In the genomic region with DNA sequence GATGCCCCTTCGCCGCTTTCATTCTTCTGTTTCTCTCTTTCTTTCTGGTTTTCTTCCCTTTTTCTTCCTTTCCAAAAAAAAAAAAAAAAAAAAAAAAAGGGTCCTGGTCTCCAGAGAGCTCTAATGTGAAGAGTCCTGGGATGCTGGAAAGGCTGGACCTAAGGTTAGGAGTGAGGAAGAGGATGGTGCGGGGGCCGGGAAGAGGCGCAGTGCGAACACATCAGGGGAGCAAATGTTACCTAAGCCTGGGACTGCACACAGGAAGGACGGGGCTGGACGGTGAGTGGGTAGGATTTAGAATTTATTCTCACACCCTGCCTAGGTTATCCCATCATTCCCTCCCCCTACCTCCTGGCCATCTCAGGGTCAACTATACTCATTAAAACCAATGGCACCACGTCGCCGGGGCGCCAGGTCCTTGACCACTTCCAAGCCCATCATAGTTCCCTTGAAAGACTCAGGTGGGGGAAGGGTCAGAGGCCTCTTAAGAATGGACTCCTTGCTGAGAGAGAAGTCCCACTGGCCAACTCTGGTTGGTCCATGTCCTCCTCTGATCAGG, we compare ENCODE assay signal across 10 mouse cellular contexts. TPM values are rescaled to one million over a fixed set of nuclear protein-coding genes. Genes with fewer than 3 reads are reported as not detected.
DNase-seq lines count a peak whose midpoint lies in the region; ATAC-seq lines count a peak whose summit lies in the region.
"Had no signal": no experiment of that assay in that cellular context is flagged by ENCODE, and none has a peak within 500 bp of the region (broad histone marks: within the 10 kb centered on the region; RNA-seq: fewer than 3 reads in every experiment).

No protein-coding gene starts in this region.

- peak overlapping the region; percentile 67 for H3K4me2 ChIP-seq in heart, embryonic 13.5 days
- peak overlapping the region; percentile 49 for H3K4me2 ChIP-seq in forebrain, embryonic 16.5 days (ENCODE audit: low read length)
- peak overlapping the region; percentile 52 for H3K4me2 ChIP-seq in midbrain, embryonic 12.5 days (replicated peaks)

- no peak overlapping the region for H3K27ac ChIP-seq in heart, embryonic 13.5 days (replicated peaks)
- H3K27ac ChIP-seq in forebrain, embryonic 16.5 days (ENCODE audit: low read length), result peak overlapping the region; percentile 91
- peak overlapping the region; percentile 96 for H3K27ac ChIP-seq in midbrain, embryonic 12.5 days (replicated peaks)

- no peaks in the 10 kb centered on the region for H3K27me3 ChIP-seq in heart, embryonic 13.5 days (replicated peaks)
- no peaks in the 10 kb centered on the region for H3K27me3 ChIP-seq in forebrain, embryonic 16.5 days (replicated peaks; ENCODE audit: control insufficient read depth, insufficient read depth, low read length)
- no peaks in the 10 kb centered on the region for H3K27me3 ChIP-seq in midbrain, embryonic 12.5 days

- H3K36me3 ChIP-seq in heart, embryonic 13.5 days, result peaks cover 7% of the 10 kb centered on the region
- H3K36me3 ChIP-seq in forebrain, embryonic 16.5 days (ENCODE audit: control insufficient read depth, insufficient read depth), result no peaks in the 10 kb centered on the region
- peaks cover 16% of the 10 kb centered on the region for H3K36me3 ChIP-seq in midbrain, embryonic 12.5 days

- ATAC-seq in heart, embryonic 13.5 days (ENCODE audit: extremely low read depth, insufficient number of reproducible peaks, low FRiP score, low TSS enrichment), result no peak
- ATAC-seq in forebrain, embryonic 16.5 days, result peak; percentile 20
- ATAC-seq in midbrain, embryonic 12.5 days (ENCODE audit: low FRiP score, low read depth), result peak; percentile 51
- ATAC-seq in megakaryocyte progenitor cell, adult 5-6 weeks (replicated peaks; ENCODE audit: poor library complexity), result no peak
- ATAC-seq: CD4-positive, CD25-positive, alpha-beta regulatory T cell, adult 4 months had no signal

- H3K4me3 ChIP-seq in heart, embryonic 13.5 days, result peak overlapping the region; percentile 37
- H3K4me3 ChIP-seq in forebrain, embryonic 16.5 days (replicated peaks; ENCODE audit: low read length), result peak overlapping the region; percentile 29
- peak overlapping the region; percentile 30 for H3K4me3 ChIP-seq in midbrain, embryonic 12.5 days

- intact Hi-C loops in heart, postnatal 36 days (cut with DNase I), result no loop called here

- H3K4me1 ChIP-seq in heart, embryonic 13.5 days, result peaks cover 64% of the 10 kb centered on the region
- H3K4me1 ChIP-seq in forebrain, embryonic 16.5 days (replicated peaks; ENCODE audit: control insufficient read depth, insufficient read depth, low read length), result peaks cover 84% of the 10 kb centered on the region
- peaks cover 89% of the 10 kb centered on the region for H3K4me1 ChIP-seq in midbrain, embryonic 12.5 days

- DNase-seq in heart, postnatal 36 days, result no peak
- DNase-seq in embryo, embryonic 10 days (ENCODE audit: low spot score), result peak; percentile 64
- DNase-seq in yolk sac, embryonic 10.5 days (ENCODE audit: low spot score), result no peak
- no peak for DNase-seq in Muller cell, postnatal 12 days (ENCODE audit: inconsistent ontology term)
- DNase-seq: kidney, postnatal 36 days had no signal

- 46% methylated on average over 12 of the region's 12 CpGs for WGBS in heart, embryonic 13.5 days
- WGBS in forebrain, embryonic 16.5 days, result 4% methylated on average over 12 of the region's 12 CpGs
- 7% methylated on average over 12 of the region's 12 CpGs for WGBS in midbrain, embryonic 12.5 days

- no peaks in the 10 kb centered on the region for H3K9me3 ChIP-seq in heart, embryonic 13.5 days
- no peaks in the 10 kb centered on the region for H3K9me3 ChIP-seq in forebrain, embryonic 16.5 days (ENCODE audit: control insufficient read depth, low read length)
- H3K9me3 ChIP-seq in midbrain, embryonic 12.5 days, result no peaks in the 10 kb centered on the region

- H3K9ac ChIP-seq in heart, embryonic 13.5 days, result peak overlapping the region; percentile 73
- peak overlapping the region; percentile 47 for H3K9ac ChIP-seq in forebrain, embryonic 16.5 days (replicated peaks; ENCODE audit: low read depth, low read length)
- H3K9ac ChIP-seq in midbrain, embryonic 12.5 days (replicated peaks), result peak overlapping the region; percentile 37; the same call in 1 of the 2 replicates

RNA-seq across cellular contexts. Expression of a gene that starts 27.4 kb away (rescaled TPM):
- 7.8 and 10.0 TPM in 2 replicates for polyA plus RNA-seq in heart, embryonic 13.5 days (2015; fragmentation: Nextera tagmentation; extraction: Ambion mirVana)
- total RNA-seq in heart, postnatal 36 days (2021), result 1 to 10 TPM; 4.8 to 5.9 TPM
- 15.2 and 17.6 TPM in 2 replicates for polyA plus RNA-seq in forebrain, embryonic 16.5 days (2015; fragmentation: Nextera tagmentation; extraction: Ambion mirVana)
- 52.4 and 67.7 TPM in 2 replicates for polyA plus RNA-seq in midbrain, embryonic 12.5 days (2016; fragmentation: Nextera tagmentation; extraction: Ambion mirVana)
- 0.07 and 0.17 TPM in 2 replicates for total RNA-seq in megakaryocyte progenitor cell, adult 5-6 weeks (2015)
- 0.08 and 0.30 TPM in 2 replicates for total RNA-seq in megakaryocyte progenitor cell, adult 5-6 weeks (2017)

Comparison
In these comparisons a context has a peak if more than half of its experiments do, and no peak if none do; other contexts are left out.
1. ATAC-seq: peak in forebrain, embryonic 16.5 days (single experiment) and midbrain, embryonic 12.5 days (single experiment); none in heart, embryonic 13.5 days (single experiment) and megakaryocyte progenitor cell, adult 5-6 weeks (single experiment).
2. Peak in every context shown above with its lines, with median percentiles within 50 percentile points of each other: H3K4me2 ChIP-seq, H3K4me3 ChIP-seq and H3K9ac ChIP-seq.